Mouse (Mus musculus) thymus, adult 2 months (tissue): ENCODE measurements around the gene Phf1.

ENCODE experiments used
- CTCF ChIP-seq: fragments of 200-500 bp; IDR thresholded peaks from 2 replicates; pipeline ENCODE4 v1.5.1; 2012; ENCODE audit warnings: mild to moderate bottlenecking, control low read depth, low read length, moderate library complexity, borderline replicate concordance; ENCODE audit not compliant: control insufficient read depth, poor library complexity, insufficient read depth; ENCODE audit errors: extremely low read depth
- POLR2A ChIP-seq: fragments of 200-500 bp; IDR thresholded peaks from 2 replicates; pipeline ENCODE4 v1.6.1; 2012; ENCODE audit warnings: mild to moderate bottlenecking, low read length, control low read depth, moderate library complexity; ENCODE audit not compliant: control insufficient read depth, poor library complexity, insufficient read depth; ENCODE audit errors: extremely low read depth

- TF ChIP-seq CTCF: no peak
- no peak for TF ChIP-seq POLR2A
These were observed 28.5 kb upstream of the Phf1 start for GRCm38 (mm10) chr17:26904320-26904719.
